Mouse (Mus musculus): ENCODE measurements at regions not wholly inside any gene's neighbourhood (a gene's known extent, or its start where the extent isn't known, plus 50 kb on each side); places are given as distances from the start of the nearest gene placed in this dataset.

GRCm38 (mm10) chr7:40623286-40623685 lies 274.8 kb upstream of the Vstm2b start:
- 86% methylated on average over 2 of the region's 2 CpGs for WGBS
- ATAC-seq, result no peak

DNA sequence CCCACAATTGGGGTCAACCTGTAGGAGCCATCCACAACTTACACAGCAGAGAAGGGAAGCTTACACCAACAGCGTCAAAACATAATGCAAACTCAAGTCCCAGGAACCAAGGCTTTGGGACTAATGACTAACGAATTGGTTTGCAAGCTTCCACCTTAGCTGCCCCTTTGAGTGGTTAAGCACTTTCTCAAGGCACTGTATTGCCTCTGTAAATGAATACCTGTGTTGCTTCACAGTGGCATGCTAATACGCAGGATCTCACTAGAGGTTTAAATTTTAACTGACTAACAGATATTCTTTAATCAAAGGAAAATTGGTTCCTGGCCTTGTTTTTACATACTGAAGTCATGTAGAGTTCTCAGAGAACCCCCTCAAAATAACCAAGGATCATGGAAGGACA lies 261.8 kb upstream of the Vstm2b start:
- Histone ChIP-seq H3K4me1 (ENCODE audit: control insufficient read depth, insufficient read depth, low read depth, low read length) (no peaks in the 10 kb centered on the region), H3K9ac (ENCODE audit: low read depth, low read length) (no peak overlapping the region), H3K9me3 (ENCODE audit: control insufficient read depth, low read length) (no peaks in the 10 kb centered on the region), H3K4me2 (ENCODE audit: low read length) (no peak overlapping the region), H3K27me3 (replicated peaks; ENCODE audit: control insufficient read depth, insufficient read depth, low read length) (no peaks in the 10 kb centered on the region), H3K36me3 (ENCODE audit: control insufficient read depth, insufficient read depth, low read length) (no peaks in the 10 kb centered on the region), H3K27ac (ENCODE audit: low read depth, low read length) (no peak overlapping the region), H3K4me3 (ENCODE audit: low read length) (no peak overlapping the region)
- 93% methylated on average over 3 of the region's 3 CpGs for WGBS
- no peak for ATAC-seq

More at GRCm38 (mm10) chr7:40623286-40623685, 274.8 kb upstream of the Vstm2b start:
- Histone ChIP-seq H3K27me3 (replicated peaks; ENCODE audit: control insufficient read depth, insufficient read depth, low read length) (no peaks in the 10 kb centered on the region), H3K9ac (ENCODE audit: low read depth, low read length) (no peak overlapping the region), H3K27ac (ENCODE audit: low read depth, low read length) (no peak overlapping the region), H3K4me3 (ENCODE audit: low read length) (no peak overlapping the region), H3K4me1 (ENCODE audit: control insufficient read depth, insufficient read depth, low read depth, low read length) (no peaks in the 10 kb centered on the region), H3K36me3 (ENCODE audit: control insufficient read depth, insufficient read depth, low read length) (no peaks in the 10 kb centered on the region), H3K4me2 (ENCODE audit: low read length) (no peak overlapping the region), H3K9me3 (ENCODE audit: control insufficient read depth, low read length) (no peaks in the 10 kb centered on the region)

GRCm38 (mm10) chr7:40654982-40655381 lies 243.1 kb upstream of the Vstm2b start:
- ATAC-seq, result peak; percentile 64; the same call in 1 of the 2 replicates
- no peaks in the 10 kb centered on the region for H3K27me3 ChIP-seq (replicated peaks; ENCODE audit: control insufficient read depth, insufficient read depth, low read length)
- H3K4me2 ChIP-seq (ENCODE audit: low read length), result no peak overlapping the region
- H3K4me3 ChIP-seq (ENCODE audit: low read length), result no peak overlapping the region
- H3K36me3 ChIP-seq (ENCODE audit: control insufficient read depth, insufficient read depth, low read length), result no peaks in the 10 kb centered on the region
- H3K9ac ChIP-seq (ENCODE audit: low read depth, low read length), result no peak overlapping the region
- no peaks in the 10 kb centered on the region for H3K4me1 ChIP-seq (ENCODE audit: control insufficient read depth, insufficient read depth, low read depth, low read length)
- WGBS, result 34% methylated on average over 7 of the region's 7 CpGs
- no peaks in the 10 kb centered on the region for H3K9me3 ChIP-seq (ENCODE audit: control insufficient read depth, low read length)
- no peak overlapping the region for H3K27ac ChIP-seq (ENCODE audit: low read depth, low read length)

DNA sequence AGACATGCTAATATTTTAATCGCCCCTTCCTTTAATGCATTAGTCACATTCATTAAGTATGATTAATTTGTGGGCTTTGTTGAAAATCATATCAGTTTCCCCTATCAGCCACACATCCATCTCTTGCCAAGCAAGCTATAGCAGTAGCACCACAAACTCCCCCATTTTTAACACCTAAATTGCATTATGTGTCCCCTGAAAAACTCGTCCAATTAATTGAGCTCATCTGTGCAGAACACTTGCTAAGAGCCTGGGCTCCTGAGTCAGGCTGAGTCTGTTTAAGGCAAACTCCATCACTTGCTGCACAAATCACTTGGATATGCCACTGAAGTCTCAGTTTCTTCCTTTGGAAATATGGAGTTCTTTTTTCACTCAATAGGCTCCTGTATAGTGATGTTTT lies 242.7 kb upstream of the Vstm2b start:
- no peaks in the 10 kb centered on the region for H3K36me3 ChIP-seq (ENCODE audit: control insufficient read depth, insufficient read depth, low read length)
- no peak overlapping the region for H3K27ac ChIP-seq (ENCODE audit: low read depth, low read length)
- no peak overlapping the region for H3K9ac ChIP-seq (ENCODE audit: low read depth, low read length)
- no peak overlapping the region for H3K4me2 ChIP-seq (ENCODE audit: low read length)
- WGBS, result 49% methylated on average over 2 of the region's 2 CpGs
- H3K9me3 ChIP-seq (ENCODE audit: control insufficient read depth, low read length), result no peaks in the 10 kb centered on the region
- H3K27me3 ChIP-seq (replicated peaks; ENCODE audit: control insufficient read depth, insufficient read depth, low read length), result no peaks in the 10 kb centered on the region
- no peaks in the 10 kb centered on the region for H3K4me1 ChIP-seq (ENCODE audit: control insufficient read depth, insufficient read depth, low read depth, low read length)
- no peak overlapping the region for H3K4me3 ChIP-seq (ENCODE audit: low read length)
- no peak for ATAC-seq

DNA sequence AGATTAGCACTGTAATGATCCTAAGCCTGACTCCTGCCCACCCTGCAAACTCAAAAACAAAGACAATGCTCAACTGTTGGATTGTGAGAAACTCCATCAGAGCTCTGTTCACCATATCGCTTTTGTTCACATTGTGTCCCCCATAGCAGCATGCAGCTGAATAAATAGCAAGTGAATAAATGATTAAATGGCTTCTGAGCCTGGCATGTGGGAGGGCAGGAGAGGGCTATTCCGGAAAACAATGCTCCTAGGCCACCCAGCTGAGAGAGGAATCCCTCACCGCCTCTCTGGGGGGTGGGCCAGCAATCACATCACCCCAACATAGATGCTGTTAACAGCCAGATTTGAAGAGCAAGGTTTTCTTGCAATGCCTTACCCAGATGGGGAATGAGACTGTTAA lies 238.5 kb upstream of the Vstm2b start:
- ATAC-seq, result no peak

DNA sequence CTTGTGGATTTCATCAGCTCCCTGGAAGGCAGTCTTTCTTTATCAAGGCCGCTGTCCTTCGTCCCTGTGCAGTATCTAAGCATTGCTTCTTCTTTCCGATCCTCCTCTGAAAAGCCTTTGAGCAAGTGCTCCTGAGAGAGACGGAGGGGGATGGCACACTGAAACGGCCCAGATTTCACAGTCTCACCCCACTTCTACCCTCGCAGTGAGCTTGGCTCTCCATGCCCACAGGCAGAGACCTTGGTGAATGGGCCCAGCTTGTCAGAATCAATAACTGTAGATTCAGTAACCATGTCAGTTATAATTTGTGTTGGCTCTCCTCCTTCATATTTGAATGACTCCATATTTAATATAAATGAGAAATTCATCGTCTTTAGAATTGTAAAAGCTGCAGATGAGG lies 234.3 kb upstream of the Vstm2b start:
- H3K9ac ChIP-seq (ENCODE audit: low read depth, low read length), result no peak overlapping the region
- H3K9me3 ChIP-seq (ENCODE audit: control insufficient read depth, low read length), result no peaks in the 10 kb centered on the region
- H3K27ac ChIP-seq (ENCODE audit: low read depth, low read length), result no peak overlapping the region
- no peaks in the 10 kb centered on the region for H3K4me1 ChIP-seq (ENCODE audit: control insufficient read depth, insufficient read depth, low read depth, low read length)
- ATAC-seq, result no peak
- no peaks in the 10 kb centered on the region for H3K36me3 ChIP-seq (ENCODE audit: control insufficient read depth, insufficient read depth, low read length)
- no peak overlapping the region for H3K4me2 ChIP-seq (ENCODE audit: low read length)
- H3K27me3 ChIP-seq (replicated peaks; ENCODE audit: control insufficient read depth, insufficient read depth, low read length), result no peaks in the 10 kb centered on the region
- H3K4me3 ChIP-seq (ENCODE audit: low read length), result no peak overlapping the region
- 77% methylated on average over 7 of the region's 7 CpGs for WGBS

More for the DNA sequence above, 238.5 kb upstream of the Vstm2b start:
- H3K9ac ChIP-seq (ENCODE audit: low read depth, low read length), result no peak overlapping the region
- 11% methylated on average over 3 of the region's 3 CpGs for WGBS
- H3K27ac ChIP-seq (ENCODE audit: low read depth, low read length), result no peak overlapping the region
- no peak overlapping the region for H3K4me3 ChIP-seq (ENCODE audit: low read length)
- H3K4me1 ChIP-seq (ENCODE audit: control insufficient read depth, insufficient read depth, low read depth, low read length), result no peaks in the 10 kb centered on the region
- H3K27me3 ChIP-seq (replicated peaks; ENCODE audit: control insufficient read depth, insufficient read depth, low read length), result no peaks in the 10 kb centered on the region
- no peaks in the 10 kb centered on the region for H3K9me3 ChIP-seq (ENCODE audit: control insufficient read depth, low read length)
- no peaks in the 10 kb centered on the region for H3K36me3 ChIP-seq (ENCODE audit: control insufficient read depth, insufficient read depth, low read length)
- no peak overlapping the region for H3K4me2 ChIP-seq (ENCODE audit: low read length)

- 94% methylated on average over 5 of the region's 5 CpGs for WGBS
- no peaks in the 10 kb centered on the region for H3K36me3 ChIP-seq (ENCODE audit: control insufficient read depth, insufficient read depth, low read length)
- H3K4me1 ChIP-seq (ENCODE audit: control insufficient read depth, insufficient read depth, low read depth, low read length), result no peaks in the 10 kb centered on the region
- no peaks in the 10 kb centered on the region for H3K9me3 ChIP-seq (ENCODE audit: control insufficient read depth, low read length)
- H3K4me2 ChIP-seq (ENCODE audit: low read length), result no peak overlapping the region
- H3K27ac ChIP-seq (ENCODE audit: low read depth, low read length), result no peak overlapping the region
- H3K27me3 ChIP-seq (replicated peaks; ENCODE audit: control insufficient read depth, insufficient read depth, low read length), result no peaks in the 10 kb centered on the region
- H3K9ac ChIP-seq (ENCODE audit: low read depth, low read length), result no peak overlapping the region
- no peak overlapping the region for H3K4me3 ChIP-seq (ENCODE audit: low read length)
- ATAC-seq, result no peak
Observed at GRCm38 (mm10) chr7:40666625-40667024, 231.5 kb upstream of the Vstm2b start.

DNA sequence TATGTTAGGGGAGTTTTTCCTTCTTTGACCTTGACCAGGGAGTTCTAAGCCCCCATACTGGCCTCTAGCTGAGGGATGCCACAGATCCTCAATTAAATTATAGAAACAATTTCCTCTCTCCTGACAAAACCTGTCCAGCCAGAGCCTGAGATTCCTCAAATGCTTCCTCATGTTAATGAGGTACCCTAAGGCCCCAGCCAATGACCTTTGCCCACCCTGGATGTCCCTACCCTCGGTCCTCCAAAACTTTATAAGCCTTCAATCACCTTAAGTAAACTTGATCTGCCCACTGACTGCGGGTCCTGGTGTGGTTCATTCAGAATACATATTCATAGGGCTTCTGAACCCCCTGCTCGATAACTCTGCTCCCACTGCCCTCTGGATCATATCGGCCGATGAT lies 227.7 kb upstream of the Vstm2b start:
- no peak overlapping the region for H3K4me3 ChIP-seq (ENCODE audit: low read length)
- no peak for ATAC-seq
- H3K27me3 ChIP-seq (replicated peaks; ENCODE audit: control insufficient read depth, insufficient read depth, low read length), result no peaks in the 10 kb centered on the region
- no peaks in the 10 kb centered on the region for H3K4me1 ChIP-seq (ENCODE audit: control insufficient read depth, insufficient read depth, low read depth, low read length)
- 77% methylated on average over 5 of the region's 5 CpGs for WGBS
- H3K27ac ChIP-seq (ENCODE audit: low read depth, low read length), result no peak overlapping the region
- H3K9ac ChIP-seq (ENCODE audit: low read depth, low read length), result no peak overlapping the region
- no peaks in the 10 kb centered on the region for H3K36me3 ChIP-seq (ENCODE audit: control insufficient read depth, insufficient read depth, low read length)
- H3K4me2 ChIP-seq (ENCODE audit: low read length), result no peak overlapping the region
- no peaks in the 10 kb centered on the region for H3K9me3 ChIP-seq (ENCODE audit: control insufficient read depth, low read length)

DNA sequence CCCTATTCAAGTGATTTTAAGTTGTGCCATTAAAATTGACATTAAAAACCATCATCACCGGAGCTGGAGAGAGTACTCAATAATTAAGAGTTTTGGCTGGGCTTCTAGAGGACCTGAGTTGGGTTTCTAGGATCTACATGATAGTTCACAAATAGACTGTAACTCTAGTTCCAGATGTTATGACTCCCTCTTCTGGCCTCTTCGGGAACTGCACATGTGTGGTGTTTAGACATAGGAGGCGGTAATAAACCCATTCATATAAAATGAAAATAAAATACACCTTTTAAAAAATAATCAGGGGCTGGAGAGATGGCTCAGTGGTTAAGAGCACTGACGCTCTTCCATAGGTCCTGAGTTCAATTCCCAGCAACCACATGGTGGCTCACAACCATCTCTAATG lies 227.1 kb upstream of the Vstm2b start:
- Histone ChIP-seq H3K9me3 (ENCODE audit: control insufficient read depth, low read length) (no peaks in the 10 kb centered on the region), H3K36me3 (ENCODE audit: control insufficient read depth, insufficient read depth, low read length) (no peaks in the 10 kb centered on the region), H3K4me2 (ENCODE audit: low read length) (no peak overlapping the region), H3K4me3 (ENCODE audit: low read length) (no peak overlapping the region), H3K27ac (ENCODE audit: low read depth, low read length) (no peak overlapping the region), H3K4me1 (ENCODE audit: control insufficient read depth, insufficient read depth, low read depth, low read length) (no peaks in the 10 kb centered on the region), H3K9ac (ENCODE audit: low read depth, low read length) (no peak overlapping the region), H3K27me3 (replicated peaks; ENCODE audit: control insufficient read depth, insufficient read depth, low read length) (no peaks in the 10 kb centered on the region)
- no peak for ATAC-seq
- WGBS, result 95% methylated on average over 4 of the region's 4 CpGs

- H3K4me3 ChIP-seq (ENCODE audit: low read length), result no peak overlapping the region
- no peaks in the 10 kb centered on the region for H3K4me1 ChIP-seq (ENCODE audit: control insufficient read depth, insufficient read depth, low read depth, low read length)
- no peak overlapping the region for H3K4me2 ChIP-seq (ENCODE audit: low read length)
- H3K9ac ChIP-seq (ENCODE audit: low read depth, low read length), result no peak overlapping the region
- no peaks in the 10 kb centered on the region for H3K36me3 ChIP-seq (ENCODE audit: control insufficient read depth, insufficient read depth, low read length)
- H3K9me3 ChIP-seq (ENCODE audit: control insufficient read depth, low read length), result no peaks in the 10 kb centered on the region
- 94% methylated on average over 1 of the region's 1 CpGs for WGBS
- ATAC-seq, result no peak
- H3K27ac ChIP-seq (ENCODE audit: low read depth, low read length), result no peak overlapping the region
- no peaks in the 10 kb centered on the region for H3K27me3 ChIP-seq (replicated peaks; ENCODE audit: control insufficient read depth, insufficient read depth, low read length)
Observed at GRCm38 (mm10) chr7:40672348-40672747, 225.8 kb upstream of the Vstm2b start.

Data from hindbrain, embryonic 16.5 days (tissue).